Mouse (Mus musculus): ENCODE data around the gene Foxr1. TPM values are rescaled to one million over a fixed set of nuclear protein-coding genes. Genes with fewer than 3 reads are reported as not detected.
"Not testable (repeated sequence)": the region's sequence is repeated elsewhere in the genome, so short reads cannot be mapped to it uniquely, and the experiment has no call there.

Gene Foxr1
- polyA plus RNA-seq, 1 experiment from 2014 or later = not detected

GRCm38 (mm10) chr9:44417156-44417891, 23.6 kb downstream of the Foxr1 start:
- Histone ChIP-seq H3K4me1 (ENCODE audit: control insufficient read depth, insufficient read depth, low read length) (peaks cover 7% of the 10 kb centered on the region), H3K9me3 (ENCODE audit: control insufficient read depth, low read length) (no peaks in the 10 kb centered on the region), H3K4me2 (ENCODE audit: low read depth, severe bottlenecking) (peak overlapping the region; percentile 93), H3K9ac (ENCODE audit: low read length) (peak overlapping the region; percentile 72), H3K36me3 (ENCODE audit: control insufficient read depth, insufficient read depth, low read length) (peaks cover 8% of the 10 kb centered on the region; the same call in 1 of the 2 replicates), H3K4me3 (ENCODE audit: low read depth, low read length) (peak overlapping the region; percentile 88), H3K27me3 (ENCODE audit: control insufficient read depth, insufficient read depth, low read length) (no peaks in the 10 kb centered on the region), H3K27ac (replicated peaks; ENCODE audit: low read depth, low read length) (peak overlapping the region; percentile 42; the same call in 1 of the 2 replicates)
- no peak for DNase-seq (ENCODE audit: low spot score)
- peak; percentile 59; the same call in 1 of the 2 replicates for ATAC-seq (ENCODE audit: insufficient number of reproducible peaks, low FRiP score, low TSS enrichment, low read depth)
- WGBS = 7% methylated on average over 26 of the region's 26 CpGs

- H3K4me3 ChIP-seq (ENCODE audit: low read depth, low read length) = no peak overlapping the region
- H3K4me1 ChIP-seq (ENCODE audit: control insufficient read depth, insufficient read depth, low read length) = peaks cover 4% of the 10 kb centered on the region
- no peak overlapping the region for H3K27ac ChIP-seq (replicated peaks; ENCODE audit: low read depth, low read length)
- peaks cover 23% of the 10 kb centered on the region for H3K36me3 ChIP-seq (ENCODE audit: control insufficient read depth, insufficient read depth, low read length)
- no peaks in the 10 kb centered on the region for H3K27me3 ChIP-seq (ENCODE audit: control insufficient read depth, insufficient read depth, low read length)
- ATAC-seq (ENCODE audit: insufficient number of reproducible peaks, low FRiP score, low TSS enrichment, low read depth) (no peak), DNase-seq (ENCODE audit: low spot score) (no peak)
- WGBS = 85% methylated on average over 2 of the region's 2 CpGs
- H3K9me3 ChIP-seq (ENCODE audit: control insufficient read depth, low read length) = no peaks in the 10 kb centered on the region
- no peak overlapping the region for H3K4me2 ChIP-seq (ENCODE audit: low read depth, severe bottlenecking)
- H3K9ac ChIP-seq (ENCODE audit: low read length) = no peak overlapping the region
Measured at GRCm38 (mm10) chr9:44412781-44413180, 28.2 kb downstream of the Foxr1 start.

GRCm38 (mm10) chr9:44412306-44412705, 28.6 kb downstream of the Foxr1 start:
- no peaks in the 10 kb centered on the region for H3K27me3 ChIP-seq (ENCODE audit: control insufficient read depth, insufficient read depth, low read length)
- no peak for DNase-seq (ENCODE audit: low spot score)
- peaks cover 23% of the 10 kb centered on the region for H3K36me3 ChIP-seq (ENCODE audit: control insufficient read depth, insufficient read depth, low read length)
- no peaks in the 10 kb centered on the region for H3K9me3 ChIP-seq (ENCODE audit: control insufficient read depth, low read length)
- H3K4me2 ChIP-seq (ENCODE audit: low read depth, severe bottlenecking) = no peak overlapping the region
- WGBS = 87% methylated on average over 4 of the region's 4 CpGs
- no peak overlapping the region for H3K4me3 ChIP-seq (ENCODE audit: low read depth, low read length)
- no peak for ATAC-seq (ENCODE audit: insufficient number of reproducible peaks, low FRiP score, low TSS enrichment, low read depth)
- peaks cover 3% of the 10 kb centered on the region for H3K4me1 ChIP-seq (ENCODE audit: control insufficient read depth, insufficient read depth, low read length)
- no peak overlapping the region for H3K27ac ChIP-seq (replicated peaks; ENCODE audit: low read depth, low read length)
- H3K9ac ChIP-seq (ENCODE audit: low read length) = no peak overlapping the region

DNA sequence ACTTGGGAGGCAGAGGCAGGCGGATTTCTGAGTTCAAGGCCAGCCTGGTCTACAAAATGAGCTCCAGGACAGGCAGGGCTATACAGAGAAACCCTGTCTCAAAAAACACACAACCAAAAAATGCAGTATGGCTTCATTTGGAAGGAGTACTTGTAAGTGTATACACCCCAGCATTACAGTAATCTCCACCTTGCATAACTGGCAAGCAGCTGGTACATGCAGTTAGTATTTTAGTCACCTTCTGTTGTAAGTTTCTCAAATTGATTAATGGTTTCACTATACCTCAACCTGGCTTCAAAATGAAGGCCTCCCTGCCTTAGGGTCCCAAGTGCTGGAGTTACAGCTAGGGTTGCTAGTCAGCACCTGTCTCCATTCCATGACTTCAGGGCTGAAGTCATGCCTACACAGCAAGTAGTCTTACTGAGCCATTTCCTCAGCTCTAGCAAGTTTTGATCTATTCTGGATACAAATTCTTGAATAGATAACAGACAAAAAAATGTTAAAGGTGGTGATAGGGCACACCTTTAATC, 29.3 kb downstream of the Foxr1 start:
- WGBS = 85% methylated on average over 1 of the region's 1 CpGs
- no peaks in the 10 kb centered on the region for H3K27me3 ChIP-seq (ENCODE audit: control insufficient read depth, insufficient read depth, low read length)
- H3K27ac ChIP-seq (replicated peaks; ENCODE audit: low read depth, low read length) = no peak overlapping the region
- ATAC-seq (ENCODE audit: insufficient number of reproducible peaks, low FRiP score, low TSS enrichment, low read depth) (no peak), DNase-seq (ENCODE audit: low spot score) (no peak)
- no peak overlapping the region for H3K4me2 ChIP-seq (ENCODE audit: low read depth, severe bottlenecking)
- H3K9me3 ChIP-seq (ENCODE audit: control insufficient read depth, low read length) = no peaks in the 10 kb centered on the region
- peaks cover 23% of the 10 kb centered on the region for H3K36me3 ChIP-seq (ENCODE audit: control insufficient read depth, insufficient read depth, low read length)
- H3K4me1 ChIP-seq (ENCODE audit: control insufficient read depth, insufficient read depth, low read length) = no peaks in the 10 kb centered on the region
- no peak overlapping the region for H3K4me3 ChIP-seq (ENCODE audit: low read depth, low read length)
- H3K9ac ChIP-seq (ENCODE audit: low read length) = no peak overlapping the region

GRCm38 (mm10) chr9:44410647-44411336, 30.1 kb downstream of the Foxr1 start:
- Histone ChIP-seq H3K9ac (ENCODE audit: low read length) (no peak overlapping the region), H3K27ac (replicated peaks; ENCODE audit: low read depth, low read length) (no peak overlapping the region), H3K4me2 (ENCODE audit: low read depth, severe bottlenecking) (no peak overlapping the region), H3K27me3 (ENCODE audit: control insufficient read depth, insufficient read depth, low read length) (no peaks in the 10 kb centered on the region), H3K4me1 (ENCODE audit: control insufficient read depth, insufficient read depth, low read length) (no peaks in the 10 kb centered on the region), H3K36me3 (ENCODE audit: control insufficient read depth, insufficient read depth, low read length) (peaks cover 23% of the 10 kb centered on the region), H3K4me3 (ENCODE audit: low read depth, low read length) (no peak overlapping the region), H3K9me3 (ENCODE audit: control insufficient read depth, low read length) (no peaks in the 10 kb centered on the region)
- no peak for ATAC-seq (ENCODE audit: insufficient number of reproducible peaks, low FRiP score, low TSS enrichment, low read depth)
- WGBS = 93% methylated on average over 2 of the region's 2 CpGs
- no peak for DNase-seq (ENCODE audit: low spot score)

- H3K4me1 ChIP-seq (ENCODE audit: control insufficient read depth, insufficient read depth, low read length); H3K9me3 ChIP-seq (ENCODE audit: control insufficient read depth, low read length); H3K27me3 ChIP-seq (ENCODE audit: control insufficient read depth, insufficient read depth, low read length); H3K27ac ChIP-seq (replicated peaks; ENCODE audit: low read depth, low read length); ATAC-seq (ENCODE audit: insufficient number of reproducible peaks, low FRiP score, low TSS enrichment, low read depth); DNase-seq (ENCODE audit: low spot score); H3K9ac ChIP-seq (ENCODE audit: low read length): not testable (repeated sequence)
- 81% methylated on average over 9 of the region's 9 CpGs for WGBS
- Histone ChIP-seq H3K4me2 (ENCODE audit: low read depth, severe bottlenecking) (peak overlapping the region; percentile 72), H3K36me3 (ENCODE audit: control insufficient read depth, insufficient read depth, low read length) (peaks cover 28% of the 10 kb centered on the region), H3K4me3 (ENCODE audit: low read depth, low read length) (peak overlapping the region; percentile 84)
Measured at GRCm38 (mm10) chr9:44408693-44409092, 32.2 kb downstream of the Foxr1 start.

DNA sequence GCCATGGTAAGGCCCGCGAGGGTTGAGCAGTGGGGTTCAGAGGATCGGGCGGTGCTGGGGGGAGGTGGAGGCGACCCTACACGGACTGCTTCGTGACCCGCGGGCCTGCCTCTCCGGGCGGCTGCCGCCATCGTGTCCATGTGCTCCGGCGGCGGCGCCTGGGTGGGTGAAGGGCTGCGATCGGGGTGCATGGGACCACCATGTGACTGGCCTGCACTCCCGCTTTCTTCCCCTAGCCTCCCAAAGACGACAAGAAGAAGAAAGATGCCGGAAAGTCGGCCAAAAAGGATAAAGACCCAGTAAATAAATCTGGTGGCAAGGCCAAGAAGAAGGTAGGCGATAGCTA, 33.2 kb downstream of the Foxr1 start:
- Histone ChIP-seq H3K9ac (ENCODE audit: low read length) (peak overlapping the region; percentile 87), H3K4me2 (ENCODE audit: low read depth, severe bottlenecking) (peak overlapping the region; percentile 72; the same call in 1 of the 2 replicates), H3K9me3 (ENCODE audit: control insufficient read depth, low read length) (no peaks in the 10 kb centered on the region), H3K27me3 (ENCODE audit: control insufficient read depth, insufficient read depth, low read length) (no peaks in the 10 kb centered on the region), H3K4me3 (ENCODE audit: low read depth, low read length) (peak overlapping the region; percentile 84), H3K27ac (replicated peaks; ENCODE audit: low read depth, low read length) (peak overlapping the region; percentile 90), H3K4me1 (ENCODE audit: control insufficient read depth, insufficient read depth, low read length) (no peaks in the 10 kb centered on the region), H3K36me3 (ENCODE audit: control insufficient read depth, insufficient read depth, low read length) (peaks cover 27% of the 10 kb centered on the region)
- ATAC-seq (ENCODE audit: insufficient number of reproducible peaks, low FRiP score, low TSS enrichment, low read depth) (no peak; the same call in 1 of the 2 replicates), DNase-seq (ENCODE audit: low spot score) (no peak)
- WGBS = 0% methylated on average over 24 of the region's 24 CpGs

GRCm38 (mm10) chr9:44406906-44407751, 33.8 kb downstream of the Foxr1 start, which contains the start of the genes Rps25 and Trappc4:
Gene Rps25, plus strand, starts transcription at chr9:44407139.
Gene Trappc4, minus strand, starts transcription at chr9:44407600.
- Histone ChIP-seq H3K4me3 (ENCODE audit: low read depth, low read length) (peak within 1 kb of the TSS; percentile 84), H3K9me3 (ENCODE audit: control insufficient read depth, low read length) (no peaks in the 10 kb centered on the region)
- under 1% methylated on average over 51 of the region's 51 CpGs for WGBS

More at GRCm38 (mm10) chr9:44406906-44407751, 33.8 kb downstream of the Foxr1 start, which contains the start of the genes Rps25 and Trappc4:
- Histone ChIP-seq H3K4me2 (ENCODE audit: low read depth, severe bottlenecking) (peak within 1 kb of the TSS; percentile 72), H3K27me3 (ENCODE audit: control insufficient read depth, insufficient read depth, low read length) (no peaks in the 10 kb centered on the region), H3K9ac (ENCODE audit: low read length) (peak within 1 kb of the TSS; percentile 87), H3K4me1 (ENCODE audit: control insufficient read depth, insufficient read depth, low read length) (no peaks in the 10 kb centered on the region), H3K27ac (replicated peaks; ENCODE audit: low read depth, low read length) (peak within 1 kb of the TSS; percentile 90), H3K36me3 (ENCODE audit: control insufficient read depth, insufficient read depth, low read length) (peaks cover 30% of the 10 kb centered on the region)
- DNase-seq (ENCODE audit: low spot score) (peak; percentile 97), ATAC-seq (ENCODE audit: insufficient number of reproducible peaks, low FRiP score, low TSS enrichment, low read depth) (peak; percentile 94)

Measured in limb, embryonic 11.5 days (tissue).